Mouse (Mus musculus): ENCODE measurements around the gene Agbl4.

Gene Agbl4

DNA sequence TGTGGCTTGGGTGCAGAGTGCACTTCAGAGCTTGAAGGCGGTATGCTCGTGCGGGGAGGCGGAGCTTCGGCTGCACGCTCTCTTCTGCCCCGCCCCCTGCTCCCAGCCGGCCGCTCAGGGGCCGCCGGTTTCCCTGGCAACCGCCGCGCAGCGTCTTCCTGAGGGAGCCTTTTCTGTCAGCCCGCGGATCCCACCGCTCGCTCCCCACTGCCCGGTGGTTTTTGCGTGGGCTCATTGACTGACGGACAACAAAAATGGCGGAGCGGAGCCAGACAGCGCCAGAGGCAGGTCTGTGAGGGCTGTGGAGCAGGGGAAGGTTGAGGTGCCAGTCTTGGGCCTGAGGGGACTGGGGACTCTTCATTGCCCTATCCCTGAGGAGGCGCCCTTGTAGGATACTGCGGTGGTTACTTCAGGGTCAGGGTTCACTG is at the start of gene Agbl4:
Agbl4 (plus strand) TSS at position 44 of the 428 bp plus-strand sequence.
- DNase-seq = peak; percentile 87

DNA sequence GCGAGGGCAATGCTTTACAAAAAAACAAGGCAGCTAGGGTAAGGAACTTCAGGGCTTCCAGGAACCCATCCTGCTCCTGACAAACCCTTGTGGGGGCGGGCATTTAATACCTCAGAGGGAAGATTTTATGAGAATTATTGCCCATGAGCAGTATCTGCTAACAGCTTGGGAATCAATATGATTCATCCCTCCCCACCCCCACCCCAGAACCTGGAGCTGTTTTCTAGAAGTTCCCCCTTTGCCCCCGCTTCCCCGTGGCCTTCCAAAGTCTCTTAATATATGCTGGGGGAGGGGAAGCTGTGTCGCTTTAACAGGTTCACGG is 46.6 kb upstream of the Agbl4 start:
- DNase-seq = peak; percentile 12

DNA sequence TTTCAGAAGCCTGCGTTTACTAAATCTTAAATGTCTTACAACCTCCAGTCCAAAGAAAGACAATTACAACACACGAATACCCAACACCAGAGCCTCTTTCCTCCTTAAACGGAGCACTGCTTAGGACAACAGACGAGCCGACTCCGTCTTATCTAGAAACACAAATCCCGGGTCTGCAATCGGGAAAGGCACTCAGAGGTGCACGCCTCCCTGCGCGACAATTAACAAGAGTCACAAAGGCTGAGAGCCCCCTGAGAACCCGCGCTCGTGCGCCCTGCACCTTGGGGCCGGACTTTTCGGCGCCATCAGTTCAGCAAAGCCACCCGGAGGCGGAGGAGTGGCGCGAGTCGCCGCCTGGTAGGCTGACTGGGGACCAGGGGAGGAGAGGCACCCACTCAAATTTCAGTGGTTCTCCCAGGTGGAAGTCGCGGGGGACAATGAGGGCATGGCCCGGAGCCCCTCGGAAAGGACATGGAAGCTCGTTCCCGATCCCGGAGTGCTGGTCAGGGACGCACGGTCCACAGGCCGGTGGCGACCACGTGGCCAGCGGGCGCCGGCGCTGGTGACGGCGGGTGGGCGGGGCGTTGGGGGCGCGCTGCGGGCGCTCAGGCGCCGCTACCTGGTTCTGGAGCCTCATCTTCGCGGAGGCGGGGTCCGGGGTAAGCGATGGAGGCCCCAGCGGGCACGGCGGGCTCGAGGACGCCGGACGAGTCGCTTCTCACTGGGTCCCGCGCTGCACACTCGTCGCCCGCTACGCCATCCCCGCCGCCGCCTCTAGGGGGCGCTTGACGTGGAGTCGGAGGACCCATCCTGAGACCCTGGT is 46.1 kb upstream of the Agbl4 start, which contains the start of gene Elavl4:
Elavl4 (minus strand) TSS at position 732 of the 823 bp plus-strand sequence.
- DNase-seq = peak; percentile 69

DNA sequence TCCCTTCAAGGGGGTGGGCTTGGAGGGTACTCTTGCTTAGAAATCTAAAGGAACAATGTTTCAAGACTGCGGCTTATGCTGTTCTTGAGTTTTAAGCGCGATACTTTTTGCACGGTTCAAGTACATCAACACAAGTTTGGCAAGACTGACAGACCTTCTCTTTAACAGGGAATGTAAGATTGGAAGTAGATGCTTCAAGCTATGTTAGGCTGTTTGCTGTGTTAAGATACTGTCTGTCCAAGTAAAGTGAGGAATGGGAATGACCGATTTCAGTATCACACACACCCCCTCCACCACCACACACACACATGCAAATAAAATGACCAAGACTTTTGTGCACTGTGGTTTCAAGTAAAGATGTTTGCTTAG is 45.5 kb upstream of the Agbl4 start:
- DNase-seq = no peak

DNA sequence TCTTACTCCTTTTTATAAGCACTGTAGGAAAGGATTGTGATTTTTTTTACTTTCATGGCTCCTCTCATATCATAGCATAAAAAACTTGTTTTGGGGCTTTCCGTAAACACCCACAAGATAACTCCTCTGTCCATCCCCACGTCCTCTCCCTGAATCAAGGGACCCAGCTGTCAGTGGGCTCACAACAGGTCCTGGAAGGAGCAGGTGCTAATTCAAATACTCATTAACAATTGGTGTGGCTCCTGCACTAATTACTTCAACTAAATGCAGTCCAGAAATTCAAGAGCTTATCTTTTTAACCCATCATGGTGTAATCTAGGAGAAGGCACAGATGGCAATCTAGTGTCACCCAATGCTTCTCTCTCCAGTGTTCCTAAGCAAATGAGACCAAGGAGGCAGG is 36.9 kb upstream of the Agbl4 start:
- DNase-seq = no peak

DNA sequence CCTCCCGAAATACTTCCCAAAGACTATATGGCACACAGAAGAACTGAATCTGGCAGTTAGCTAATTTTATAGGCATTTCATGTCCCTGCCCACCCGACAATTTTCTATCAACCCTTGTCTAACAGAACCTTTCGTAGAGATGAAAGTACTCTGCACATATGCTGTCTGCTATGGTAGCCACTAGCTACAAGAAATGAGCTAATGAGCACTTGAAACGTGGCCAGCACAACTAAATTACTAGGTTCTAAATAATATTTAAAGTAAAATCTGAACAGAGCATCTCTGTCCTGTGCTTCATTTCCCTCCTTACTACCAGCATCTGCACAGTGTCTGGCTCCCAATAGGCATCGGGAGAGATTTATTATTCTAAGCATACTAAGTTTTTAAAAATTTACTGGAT is 1.2 kb upstream of the Agbl4 start:
- DNase-seq = no peak

DNA sequence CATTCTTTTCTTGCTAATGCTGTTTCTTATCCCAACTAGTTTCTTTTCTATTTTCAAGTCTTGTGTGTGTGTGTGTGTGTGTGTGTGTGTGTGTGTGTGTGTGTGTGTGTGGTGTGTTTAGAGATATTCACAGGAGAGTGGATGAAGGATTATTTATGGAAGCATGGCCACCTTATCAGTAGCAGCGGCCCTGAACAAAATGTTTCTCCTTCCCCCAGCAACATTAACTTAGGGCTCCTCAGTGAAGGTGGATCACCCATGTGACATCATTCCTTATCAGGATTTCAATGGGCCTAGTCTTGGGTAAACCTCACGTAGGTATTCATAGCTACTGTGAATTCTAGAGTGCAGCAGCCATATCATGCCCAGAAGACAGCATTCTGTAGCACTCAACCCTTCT is 22.8 kb downstream of the Agbl4 start:
- DNase-seq = no peak

DNA sequence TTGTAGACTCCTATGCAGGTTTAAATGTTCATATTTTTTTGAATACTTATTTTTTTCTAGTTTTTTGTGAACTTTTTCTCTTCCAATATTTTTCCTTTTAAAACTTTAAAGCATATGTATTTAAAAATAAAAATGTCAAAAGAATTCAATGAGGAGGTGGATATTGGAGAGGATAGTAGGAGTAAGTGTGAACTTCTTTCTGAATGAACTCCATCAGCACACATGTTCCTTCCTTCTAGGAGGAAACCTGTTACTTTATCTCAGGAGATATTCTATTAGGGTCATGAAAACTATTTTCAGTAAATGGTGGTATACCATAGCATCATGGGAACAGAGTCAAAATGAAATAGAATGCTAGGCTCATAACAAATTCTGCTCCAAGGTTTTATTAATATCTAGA is 30.2 kb downstream of the Agbl4 start:
- DNase-seq = no peak

DNA sequence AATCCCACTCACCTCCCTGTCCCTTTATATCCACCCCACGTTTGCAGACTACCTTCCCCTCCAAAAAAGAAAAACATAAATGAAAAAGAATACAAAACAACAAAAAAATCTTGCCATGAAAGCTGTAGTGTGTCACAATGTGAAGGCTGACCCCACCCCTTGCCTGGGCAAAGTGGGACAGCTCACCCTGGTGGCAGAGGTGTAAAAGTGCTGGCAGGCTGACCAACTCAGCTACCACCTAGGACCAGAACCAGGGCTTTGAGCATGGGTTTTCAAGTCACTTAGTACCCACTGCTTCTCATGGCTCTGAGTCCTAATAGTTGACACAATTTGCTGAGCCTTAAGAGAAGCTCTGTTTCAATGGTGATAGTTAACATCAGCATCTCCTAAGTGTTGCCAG is 96.9 kb downstream of the Agbl4 start:
- no peak for DNase-seq

DNA sequence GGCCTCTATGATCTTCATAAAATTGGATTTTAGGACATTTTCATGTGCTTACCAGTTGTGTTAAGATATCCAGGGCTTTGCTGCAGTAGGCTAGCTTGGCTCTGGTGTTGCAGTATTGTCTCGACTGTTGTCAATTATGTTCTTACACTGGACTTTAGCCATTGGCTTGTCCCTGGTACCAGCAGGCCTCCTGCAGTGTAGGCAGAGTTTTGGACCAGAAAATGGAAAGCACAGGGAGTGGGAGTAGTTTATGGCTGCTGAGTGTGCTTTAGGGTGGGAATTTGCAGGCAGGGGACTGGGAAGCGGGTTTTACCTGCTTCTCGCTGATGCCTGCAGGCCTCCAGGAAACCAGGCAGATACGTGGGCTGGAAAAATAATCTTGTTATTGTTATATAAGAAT is 132.3 kb downstream of the Agbl4 start:
- DNase-seq = peak; percentile 23

DNA sequence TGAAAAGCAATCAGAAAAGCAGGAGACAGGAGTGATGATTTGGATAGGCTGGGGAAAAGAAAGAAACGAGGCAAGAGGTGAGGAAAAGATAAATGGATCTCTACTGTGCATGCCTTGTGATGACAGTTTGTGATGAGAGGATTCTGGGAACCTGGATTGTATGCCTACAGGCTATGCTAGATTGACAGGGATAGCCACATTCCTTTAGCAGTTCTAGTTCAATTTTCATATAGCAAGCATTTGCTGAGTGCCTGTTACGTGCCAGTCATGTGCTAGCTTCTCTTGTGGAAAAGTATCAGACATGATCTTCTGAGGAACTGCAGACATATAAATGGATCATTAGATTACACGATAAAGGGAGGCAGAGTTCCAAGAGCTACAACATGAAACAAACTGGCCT is 151.8 kb downstream of the Agbl4 start:
- DNase-seq = no peak

DNA sequence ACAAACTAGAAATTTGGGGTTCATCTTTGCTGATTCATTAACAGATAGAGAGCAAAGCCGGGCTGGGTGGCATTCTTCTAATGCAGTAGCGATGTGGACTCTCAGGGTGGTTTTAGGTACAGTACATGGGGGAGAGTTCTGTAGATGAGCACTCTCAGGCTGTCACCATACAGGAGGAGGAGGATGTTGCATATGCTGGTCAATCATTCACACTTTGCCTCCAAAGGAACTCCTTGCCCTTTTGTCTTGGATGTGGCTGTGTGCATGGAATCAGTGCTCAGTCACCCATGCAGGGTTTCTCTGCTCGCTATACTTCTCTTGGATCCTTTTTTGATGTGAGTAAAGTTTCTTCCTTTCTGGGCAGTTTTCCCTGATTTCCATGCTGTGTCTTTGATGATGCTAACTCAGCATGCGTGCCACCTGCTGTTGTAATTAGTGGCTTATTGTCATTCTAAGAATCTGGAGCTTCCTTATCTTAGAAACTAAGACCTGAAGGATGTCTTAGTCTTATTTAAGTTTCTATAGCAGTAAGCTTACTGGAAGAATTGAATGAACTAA is 200.3 kb downstream of the Agbl4 start:
- DNase-seq = no peak

DNA sequence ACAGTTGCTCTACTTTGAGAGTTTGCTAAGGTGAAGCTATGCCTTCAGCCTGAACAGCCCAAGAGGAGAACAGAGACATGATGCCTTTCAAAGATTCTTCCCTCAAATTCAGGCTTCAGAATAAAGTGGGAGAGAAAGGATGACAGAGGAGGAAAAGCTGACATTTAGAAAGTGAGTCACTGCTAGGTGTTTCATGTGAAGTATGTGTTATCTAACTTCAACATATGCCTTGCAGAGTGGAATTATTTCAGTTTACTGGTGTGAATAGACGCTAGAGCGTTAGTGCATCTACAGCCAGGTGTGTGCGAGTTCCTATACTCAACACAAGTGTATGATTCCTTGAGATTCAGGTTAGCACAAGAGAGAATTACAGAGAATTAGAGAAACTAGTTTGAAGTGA is 244.0 kb downstream of the Agbl4 start:
- DNase-seq = no peak

DNA sequence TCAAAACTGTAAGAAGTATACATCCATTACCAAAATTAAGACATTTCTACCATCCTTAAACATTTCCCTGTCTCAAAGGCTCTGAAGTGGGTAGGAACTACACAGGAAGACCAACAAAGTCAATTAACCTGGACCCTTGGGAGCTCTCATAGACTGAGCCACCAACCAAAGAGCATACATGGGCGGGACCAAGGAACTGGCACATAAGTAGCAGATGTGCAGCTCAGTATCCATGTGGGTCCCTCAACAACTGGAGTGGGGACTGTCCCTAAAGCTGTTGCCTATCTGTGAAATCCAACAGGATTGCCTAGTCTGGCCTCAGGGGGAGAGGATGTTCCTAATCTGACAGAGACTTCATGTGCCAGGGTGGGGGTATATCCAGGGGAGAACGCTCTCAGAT is 265.5 kb downstream of the Agbl4 start:
- DNase-seq = no peak

DNA sequence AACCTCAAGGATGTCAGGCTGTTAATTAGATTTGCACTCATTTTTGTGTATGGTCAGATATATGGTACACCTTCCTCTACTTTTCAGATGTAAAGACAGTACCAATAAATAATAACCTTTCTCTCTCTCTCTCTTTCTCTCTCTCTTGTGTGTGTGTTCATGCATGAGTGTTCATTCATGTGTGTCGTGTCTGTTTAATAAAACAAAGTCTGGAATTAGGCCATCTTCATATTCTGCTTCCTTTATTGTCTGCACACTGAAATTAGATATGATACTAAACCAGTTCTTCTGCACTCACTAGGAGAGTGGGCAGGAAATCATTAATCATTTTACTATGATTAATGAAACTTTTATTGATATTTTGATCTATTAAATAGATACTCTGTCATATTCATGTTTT is 276.7 kb downstream of the Agbl4 start:
- DNase-seq = no peak

DNA sequence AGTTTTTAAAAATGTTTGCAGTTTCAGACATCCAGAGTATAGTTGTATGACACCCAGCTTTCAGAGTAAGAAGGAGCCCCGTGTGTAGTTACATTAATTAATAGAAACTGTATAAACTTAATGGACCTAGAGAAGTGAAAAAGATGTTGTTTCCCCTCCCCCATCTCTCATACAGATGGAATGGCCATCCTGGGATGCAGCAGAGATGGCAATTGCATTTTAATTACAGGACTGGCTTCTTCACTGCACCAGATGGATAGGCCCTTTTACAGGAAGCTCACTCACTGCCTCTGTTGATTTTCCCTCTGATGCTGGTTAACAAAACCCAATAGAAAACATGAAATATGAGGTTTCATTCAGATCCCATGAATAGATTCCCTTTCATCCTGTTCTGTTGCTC is 337.7 kb downstream of the Agbl4 start:
- DNase-seq = no peak

DNA sequence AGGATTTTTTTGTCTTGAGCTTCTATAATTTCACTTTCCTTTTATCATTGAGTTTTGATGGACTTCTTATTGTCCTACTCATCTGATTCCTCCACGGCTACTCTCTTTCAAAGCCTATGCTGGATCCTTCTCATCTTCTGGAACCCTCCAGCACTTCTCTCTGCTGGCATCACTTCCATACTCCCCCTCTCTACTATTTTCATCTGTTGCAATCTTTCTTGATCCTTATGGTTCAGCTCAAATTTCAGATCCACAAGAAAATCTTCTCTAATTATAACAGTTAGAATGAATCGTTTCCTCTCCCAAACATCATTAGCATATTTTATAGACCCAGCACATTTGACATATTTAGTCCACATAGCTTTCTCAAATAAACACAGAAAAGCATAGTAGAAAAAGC is 360.5 kb downstream of the Agbl4 start:
- peak; percentile 26 for DNase-seq

DNA sequence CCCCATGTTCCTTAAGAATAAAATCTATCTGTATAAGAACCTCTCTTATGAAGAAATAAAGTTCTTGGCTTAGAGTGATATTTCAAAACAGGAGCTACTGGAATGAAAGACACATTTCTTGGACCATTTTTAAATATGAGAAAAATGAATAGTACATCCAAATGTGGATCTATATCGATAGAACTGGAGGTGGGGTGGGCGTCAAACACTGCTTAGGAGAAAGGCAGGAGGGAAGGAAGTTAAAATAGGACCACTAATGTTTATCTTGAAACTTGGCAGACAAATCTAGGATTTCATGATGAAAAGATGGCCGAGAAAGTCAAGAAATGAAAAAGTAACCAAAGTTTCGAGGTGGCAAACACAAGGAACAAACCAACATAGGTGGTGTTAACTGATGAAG is 391.1 kb downstream of the Agbl4 start:
- DNase-seq = peak; percentile 20

DNA sequence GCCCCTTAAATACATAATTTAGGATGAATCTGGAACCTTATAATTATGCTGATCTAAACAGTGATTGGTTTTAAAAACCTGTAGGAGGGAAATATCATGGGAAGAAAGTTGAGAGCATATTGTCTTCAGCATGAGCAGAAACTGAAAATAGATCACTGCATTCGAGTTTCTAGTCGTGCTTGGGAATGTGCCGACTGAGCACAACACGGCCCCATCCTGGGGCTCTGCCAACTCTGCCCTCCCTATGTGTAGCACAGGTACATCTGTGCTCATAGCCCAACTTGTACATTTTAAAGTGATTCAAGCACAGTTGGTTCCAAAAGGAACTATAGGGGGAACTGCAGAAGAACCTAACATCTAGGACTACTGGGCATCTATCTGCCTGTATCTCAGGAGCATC is 402.4 kb downstream of the Agbl4 start:
- peak; percentile 68 for DNase-seq

DNA sequence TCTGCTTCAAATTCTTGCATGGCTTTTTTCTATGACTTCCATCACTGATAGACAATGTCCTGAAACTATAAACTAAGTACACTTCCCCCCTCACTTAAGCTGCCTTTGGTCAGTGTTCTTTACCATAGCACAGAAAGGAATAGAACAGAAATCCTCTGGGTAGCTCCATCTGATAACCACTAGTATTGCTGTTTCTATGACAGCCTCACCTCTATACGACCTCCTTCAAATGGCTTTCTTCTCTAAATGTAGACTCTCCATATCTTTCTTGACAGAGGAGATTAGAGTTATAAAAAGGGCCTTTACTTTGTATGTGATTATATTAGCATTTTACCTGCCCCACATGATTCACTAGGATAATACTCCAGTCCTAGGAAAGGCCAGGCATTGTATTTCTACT is 413.5 kb downstream of the Agbl4 start:
- DNase-seq = no peak

DNA sequence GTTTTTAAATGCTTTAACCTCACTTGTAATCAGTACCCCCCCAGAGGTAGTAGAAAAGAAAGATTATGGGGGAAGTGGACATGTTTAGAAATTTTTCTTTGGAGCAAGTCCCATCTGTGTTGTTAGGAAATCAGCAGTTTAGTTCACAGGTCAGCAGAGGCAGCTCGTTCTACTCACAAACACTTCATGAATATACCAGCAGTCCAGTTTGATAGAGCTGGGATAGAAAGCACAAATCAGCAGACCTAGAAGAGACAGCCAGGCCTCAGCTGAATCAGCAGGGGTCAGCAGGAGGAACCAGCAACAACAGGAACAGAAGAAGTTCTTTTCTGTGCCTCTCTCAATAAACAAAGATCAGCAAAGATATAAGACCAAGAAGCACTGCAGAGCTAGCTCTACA is 435.3 kb downstream of the Agbl4 start:
- DNase-seq = no peak

DNA sequence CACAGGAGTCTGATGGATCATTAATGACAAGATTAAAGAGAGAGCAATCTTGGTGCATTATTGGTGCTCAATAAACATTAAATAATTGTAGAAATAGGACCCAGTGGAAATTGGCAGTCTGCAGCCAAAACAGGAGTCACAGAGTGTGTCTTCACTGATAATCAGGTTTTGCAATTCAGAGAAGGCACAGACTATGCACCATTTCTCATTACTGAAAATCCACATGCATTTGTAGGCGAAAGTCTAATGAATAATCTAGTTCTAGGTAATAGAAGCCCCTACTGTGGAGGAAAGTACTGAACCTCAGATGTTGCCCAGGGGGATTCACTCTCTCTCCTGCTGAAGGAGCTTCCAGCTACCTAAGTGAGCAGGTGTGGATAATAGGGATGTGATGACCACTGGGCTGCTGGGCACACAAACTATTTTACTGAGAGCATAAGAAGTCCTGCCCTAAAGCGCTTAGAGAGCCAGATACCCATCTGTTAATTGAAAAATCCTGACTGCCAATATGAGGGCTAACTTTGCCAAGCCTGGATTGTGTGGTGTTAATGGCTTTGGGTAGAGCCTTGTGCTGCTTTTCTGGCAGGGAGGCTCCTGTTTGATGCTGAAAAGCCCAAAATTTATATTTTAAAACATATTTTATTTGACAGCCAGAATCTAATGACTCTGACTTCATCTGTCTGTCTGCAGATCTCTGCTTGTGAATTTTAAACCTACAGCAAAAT is 482.4 kb downstream of the Agbl4 start:
- DNase-seq = no peak

DNA sequence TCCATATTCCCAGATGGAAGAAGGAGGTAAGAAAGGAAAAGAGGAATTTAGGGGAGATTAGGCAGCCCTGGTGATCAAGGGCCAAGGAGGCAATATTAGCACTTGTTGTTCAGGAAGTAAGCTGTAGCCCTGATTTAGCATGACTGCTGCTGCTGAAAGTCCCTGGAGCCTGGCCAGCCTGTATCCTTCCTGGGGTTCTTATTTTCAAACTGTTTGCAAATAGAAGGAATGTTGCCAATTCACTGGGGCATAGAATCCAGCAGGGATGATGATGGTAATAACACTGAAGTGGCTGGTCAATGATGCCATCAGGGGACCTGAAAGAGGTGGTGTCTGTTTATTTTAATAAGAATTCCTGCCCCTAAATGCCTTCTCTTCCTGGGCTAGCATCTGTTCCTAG is 518.6 kb downstream of the Agbl4 start:
- DNase-seq = peak; percentile 43

DNA sequence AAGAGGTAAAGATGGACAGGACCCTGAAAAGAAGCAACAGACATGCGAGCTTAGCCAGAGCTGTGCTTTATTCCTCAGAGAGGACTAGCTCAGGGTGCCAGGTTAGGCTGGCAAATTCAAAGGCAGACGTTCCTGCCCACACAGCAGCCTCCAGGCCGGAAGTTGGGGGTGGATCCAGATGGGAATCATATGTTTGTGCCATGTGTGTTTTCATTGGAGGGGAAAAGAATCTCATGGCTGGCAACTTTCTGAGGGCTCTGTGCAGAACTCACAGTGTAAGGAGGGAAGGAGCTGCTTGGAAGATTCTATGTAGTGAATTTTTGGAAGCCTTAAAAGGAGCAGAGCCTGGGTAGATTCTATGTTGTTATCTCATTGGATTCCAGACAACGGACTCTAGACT is 519.1 kb downstream of the Agbl4 start:
- DNase-seq = peak; percentile 87
